Mouse (Mus musculus): Measurements from ENCODE around the gene Uts2r.

DNA sequence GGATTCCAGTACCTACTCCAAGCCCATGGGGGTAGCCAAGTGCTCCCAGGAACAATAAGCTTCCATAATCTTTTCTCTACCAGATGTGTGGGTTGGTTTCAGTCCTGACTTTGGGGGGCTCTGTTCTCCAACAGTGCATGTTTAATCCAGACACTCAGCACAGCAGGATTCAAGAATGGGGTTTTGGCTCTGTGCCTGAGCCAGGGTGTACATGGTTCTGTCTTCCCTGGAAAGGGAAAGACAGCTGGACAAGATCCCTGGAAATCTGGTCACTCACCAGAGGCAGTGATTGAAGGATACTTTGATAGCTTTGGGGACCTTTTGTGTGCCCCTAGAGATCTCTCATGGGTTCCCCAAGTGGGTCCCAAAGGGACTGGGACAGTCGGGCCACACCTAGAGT is 48.5 kb upstream of the Uts2r start:
- TF ChIP-seq CTCF (conservative IDR thresholded peaks at IDR 0.05; ENCODE audit: low read length), result no peak
- no peak for TF ChIP-seq NANOG (IDR thresholded peaks at IDR 0.05; ENCODE audit: borderline replicate concordance, low read length)
- TF ChIP-seq POU5F1 (IDR thresholded peaks at IDR 0.05; ENCODE audit: borderline replicate concordance, low read length), result no peak

Measured in E14TG2a.4 (cell line).